Mouse (Mus musculus) liver, adult 2 months (tissue): ENCODE data around the gene Ggt6.

Experiments
- CTCF ChIP-seq: fragments of 200-500 bp; IDR thresholded peaks from 2 replicates; pipeline ENCODE4 v1.5.1; 2011; ENCODE audit warnings: low read depth, low read length, control low read depth
- POLR2A ChIP-seq: fragments of 200-500 bp; IDR thresholded peaks from 2 replicates; pipeline ENCODE4 v1.6.1; 2011; ENCODE audit warnings: low read length, control low read depth; ENCODE audit not compliant: insufficient read depth; ENCODE audit errors: extremely low read depth

DNA sequence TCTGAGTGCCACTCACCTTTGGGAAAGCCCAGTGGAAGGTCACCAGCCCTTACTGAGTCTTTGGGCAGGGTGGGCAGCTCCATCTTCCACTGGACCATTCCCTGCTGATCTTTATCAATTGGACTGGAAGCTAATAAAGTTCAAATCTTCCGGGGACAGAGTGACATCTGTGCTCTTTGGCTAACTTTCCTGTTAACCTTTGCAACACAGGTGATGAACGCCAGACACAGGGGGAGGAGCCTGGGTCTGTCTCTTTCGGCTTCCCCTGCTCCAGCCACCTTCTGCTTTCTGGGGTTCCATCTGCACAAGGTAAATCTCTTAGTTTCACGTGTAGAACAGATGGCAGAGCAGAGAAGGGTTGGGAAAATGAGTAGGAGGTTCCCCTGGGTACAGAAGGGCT is 3.1 kb downstream of the Ggt6 start:
- TF ChIP-seq CTCF, result no peak
- TF ChIP-seq POLR2A, result no peak
